Mouse (Mus musculus): ENCODE measurements at regions not wholly inside any gene's neighbourhood (a gene's known extent, or its start where the extent isn't known, plus 50 kb on each side); places are given as distances from the start of the nearest gene placed in this dataset.

DNA sequence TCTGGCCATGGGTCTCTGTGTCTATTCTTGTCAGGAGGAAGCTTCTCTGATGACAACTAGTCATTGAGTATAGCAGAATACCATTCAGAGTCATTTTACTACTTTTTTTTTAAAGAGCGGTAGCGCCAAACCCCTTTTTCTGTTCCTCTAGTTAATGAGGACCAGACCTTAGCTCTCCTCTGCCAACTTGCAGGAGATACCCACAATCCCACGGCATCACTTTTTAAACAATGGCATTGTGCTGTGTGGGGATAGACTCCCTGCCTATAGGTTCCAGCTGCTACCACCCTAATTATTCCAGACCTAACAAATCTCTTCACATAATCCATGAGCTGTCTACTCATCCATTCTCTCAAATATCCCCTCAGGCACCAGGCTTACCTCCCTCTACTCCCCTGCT, 154.7 kb downstream of the B3gnt2 start:
- TF ChIP-seq TAL1 (conservative IDR thresholded peaks at IDR 0.05; ENCODE audit: low read depth, low read length) (no peak), CTCF (IDR thresholded peaks at IDR 0.05; ENCODE audit: low read depth, low read length) (no peak), POLR2AphosphoS5 (IDR thresholded peaks at IDR 0.05; ENCODE audit: insufficient replicate concordance, low read depth, low read length) (no peak), GATA2 (IDR thresholded peaks at IDR 0.05; ENCODE audit: borderline replicate concordance, low read depth, low read length) (no peak), GATA1 (IDR thresholded peaks at IDR 0.05; ENCODE audit: borderline replicate concordance, low read length) (no peak)
- no peak for ATAC-seq (ENCODE audit: extremely low read depth, insufficient number of reproducible peaks, low FRiP score, poor library complexity, severe bottlenecking)
- no peak for DNase-seq (ENCODE audit: low spot score)

More for the DNA sequence above, 154.7 kb downstream of the B3gnt2 start:
- H3K9me3 ChIP-seq (replicated peaks) = no peaks in the 10 kb centered on the region
- H3K4me3 ChIP-seq (ENCODE audit: low read depth, low read length) = no peak overlapping the region
- no peaks in the 10 kb centered on the region for H3K36me3 ChIP-seq (replicated peaks)
- H3K27me3 ChIP-seq (ENCODE audit: insufficient read depth, low read length) = peaks cover 8% of the 10 kb centered on the region
- H3K4me1 ChIP-seq (ENCODE audit: insufficient read depth, low read depth, low read length) = no peaks in the 10 kb centered on the region

Data from G1E (cell line).